Mouse (Mus musculus): ENCODE data around the gene Cdh1. TPM values are rescaled to one million over a fixed set of nuclear protein-coding genes. Genes with fewer than 3 reads are reported as not detected.

Gene Cdh1
- polyA plus RNA-seq, 1 experiment from 2014 or later: 5.6 TPM

- Histone ChIP-seq H3K4me2 (ENCODE audit: low read depth) (no peak overlapping the region), H3K4me3 (ENCODE audit: low read depth, low read length) (no peak overlapping the region), H3K4me1 (ENCODE audit: control insufficient read depth, insufficient read depth, low read length) (no peaks in the 10 kb centered on the region), H3K27me3 (ENCODE audit: control insufficient read depth, insufficient read depth, low read length) (no peaks in the 10 kb centered on the region), H3K27ac (ENCODE audit: low read depth, low read length) (no peak overlapping the region), H3K9me3 (ENCODE audit: control insufficient read depth, low read length) (no peaks in the 10 kb centered on the region), H3K36me3 (ENCODE audit: control insufficient read depth, insufficient read depth, low read length) (no peaks in the 10 kb centered on the region), H3K9ac (ENCODE audit: low read length) (no peak overlapping the region)
- ATAC-seq (ENCODE audit: insufficient read depth, low FRiP score, low TSS enrichment) (no peak), DNase-seq (ENCODE audit: low spot score) (no peak)
Observed at GRCm38 (mm10) chr8:106623954-106624353, 20.8 kb downstream of the Cdh1 start.

DNA sequence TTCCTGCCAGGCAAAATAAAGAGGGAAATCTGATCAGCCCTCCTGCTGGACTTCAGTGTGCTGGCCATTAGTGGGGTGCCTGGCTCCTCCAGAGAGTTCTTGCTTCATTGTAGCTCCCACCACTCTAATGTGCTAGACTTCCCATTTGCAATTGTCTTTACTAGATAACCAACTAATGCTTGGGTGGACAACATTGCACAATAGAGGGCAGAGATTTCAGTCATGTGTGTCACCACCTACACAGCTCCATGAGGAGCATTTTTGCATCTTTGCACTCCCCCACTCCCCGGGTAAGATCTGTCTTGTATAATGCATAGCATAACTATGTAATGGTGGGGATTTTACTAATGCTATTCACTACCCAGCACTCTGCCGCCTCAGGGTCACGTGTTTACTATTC lies 21.6 kb downstream of the Cdh1 start:
- WGBS: 90% methylated on average over 3 of the region's 3 CpGs

DNA sequence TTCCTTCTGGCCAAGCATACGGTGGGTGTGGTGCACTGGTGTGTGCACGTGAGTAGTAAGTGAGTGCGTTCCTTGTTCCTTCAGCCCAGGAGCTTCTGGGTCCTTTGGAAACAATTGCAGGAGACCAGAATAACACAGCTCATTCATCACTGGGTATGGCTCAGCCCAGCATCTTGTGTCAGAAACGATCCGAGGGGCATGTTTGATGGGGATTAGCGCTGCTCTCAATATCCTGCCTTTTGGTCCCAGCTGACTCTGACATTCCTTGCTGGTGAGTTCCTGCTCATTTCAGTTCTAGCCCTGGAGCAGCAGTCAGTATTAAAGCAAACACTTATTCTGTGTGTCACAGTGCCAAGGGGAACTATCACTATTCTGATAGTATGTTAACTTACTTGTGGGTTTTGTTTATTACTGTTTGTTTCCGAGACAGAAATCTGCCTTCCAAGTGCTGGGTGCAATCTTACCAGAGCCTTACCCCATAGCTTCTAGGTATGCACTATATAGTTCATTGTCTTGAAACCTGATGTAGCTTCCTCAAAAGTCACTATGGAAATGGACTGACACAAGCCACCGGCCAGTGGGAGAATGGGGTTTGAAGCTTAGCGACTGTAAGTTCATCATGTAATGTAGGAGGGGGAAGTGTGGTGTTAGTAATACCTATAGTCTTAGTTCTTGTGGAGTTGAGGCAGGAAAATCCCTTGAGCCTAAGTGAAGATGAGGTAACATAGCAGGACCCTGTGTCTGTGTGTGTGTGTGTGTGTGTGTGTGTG lies 23.1 kb downstream of the Cdh1 start:
- ATAC-seq (ENCODE audit: insufficient read depth, low FRiP score, low TSS enrichment) (no peak), DNase-seq (ENCODE audit: low spot score) (no peak)
- WGBS: 81% methylated on average over 9 of the region's 9 CpGs
- Histone ChIP-seq H3K9me3 (ENCODE audit: control insufficient read depth, low read length) (no peaks in the 10 kb centered on the region), H3K27ac (ENCODE audit: low read depth, low read length) (no peak overlapping the region), H3K4me2 (ENCODE audit: low read depth) (no peak overlapping the region), H3K4me3 (ENCODE audit: low read depth, low read length) (no peak overlapping the region), H3K27me3 (ENCODE audit: control insufficient read depth, insufficient read depth, low read length) (no peaks in the 10 kb centered on the region), H3K4me1 (ENCODE audit: control insufficient read depth, insufficient read depth, low read length) (no peaks in the 10 kb centered on the region), H3K9ac (ENCODE audit: low read length) (no peak overlapping the region), H3K36me3 (ENCODE audit: control insufficient read depth, insufficient read depth, low read length) (no peaks in the 10 kb centered on the region)

More for the DNA sequence above, 21.6 kb downstream of the Cdh1 start:
- ATAC-seq (ENCODE audit: insufficient read depth, low FRiP score, low TSS enrichment) (no peak), DNase-seq (ENCODE audit: low spot score) (no peak)
- H3K36me3 ChIP-seq (ENCODE audit: control insufficient read depth, insufficient read depth, low read length): no peaks in the 10 kb centered on the region
- H3K9me3 ChIP-seq (ENCODE audit: control insufficient read depth, low read length): no peaks in the 10 kb centered on the region
- H3K4me2 ChIP-seq (ENCODE audit: low read depth): no peak overlapping the region
- no peak overlapping the region for H3K4me3 ChIP-seq (ENCODE audit: low read depth, low read length)
- H3K4me1 ChIP-seq (ENCODE audit: control insufficient read depth, insufficient read depth, low read length): no peaks in the 10 kb centered on the region
- no peaks in the 10 kb centered on the region for H3K27me3 ChIP-seq (ENCODE audit: control insufficient read depth, insufficient read depth, low read length)
- H3K9ac ChIP-seq (ENCODE audit: low read length): no peak overlapping the region
- H3K27ac ChIP-seq (ENCODE audit: low read depth, low read length): no peak overlapping the region

DNA sequence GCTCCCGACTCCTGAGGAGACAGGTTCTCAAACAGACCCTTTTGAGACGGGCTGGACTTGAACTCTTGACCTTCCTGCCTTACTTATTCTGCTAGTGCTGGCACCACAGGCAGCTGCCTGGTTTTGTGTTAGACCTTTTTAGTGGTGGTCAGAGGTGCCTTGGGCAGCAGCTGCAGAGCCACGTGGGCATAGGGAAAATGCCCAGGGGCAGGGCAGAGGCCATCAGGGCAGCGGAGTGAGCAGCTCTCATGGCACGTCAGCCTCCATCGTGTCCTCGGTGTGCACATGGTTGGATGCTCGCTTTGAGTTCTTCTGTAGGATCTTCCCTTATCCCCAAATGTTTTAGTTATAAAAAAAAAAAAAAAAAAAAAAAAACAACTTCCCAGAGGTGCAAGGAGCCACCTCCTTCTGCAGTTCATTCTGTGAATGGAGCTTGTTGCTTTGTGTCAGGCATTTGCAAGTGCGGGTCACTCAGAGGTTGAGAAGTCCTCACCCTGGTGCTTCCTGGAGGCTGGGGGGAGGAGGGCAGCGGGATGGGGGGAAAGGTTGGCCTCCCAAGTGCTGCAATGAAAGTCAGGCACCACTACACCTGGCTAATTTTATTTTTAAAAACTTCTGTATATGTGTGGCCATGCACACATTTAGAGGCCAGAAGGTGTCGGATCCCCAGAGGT lies 25.3 kb downstream of the Cdh1 start:
- Histone ChIP-seq H3K27ac (ENCODE audit: low read depth, low read length) (no peak overlapping the region), H3K4me2 (ENCODE audit: low read depth) (no peak overlapping the region), H3K9me3 (ENCODE audit: control insufficient read depth, low read length) (no peaks in the 10 kb centered on the region), H3K9ac (ENCODE audit: low read length) (no peak overlapping the region), H3K4me1 (ENCODE audit: control insufficient read depth, insufficient read depth, low read length) (no peaks in the 10 kb centered on the region), H3K4me3 (ENCODE audit: low read depth, low read length) (no peak overlapping the region), H3K36me3 (ENCODE audit: control insufficient read depth, insufficient read depth, low read length) (no peaks in the 10 kb centered on the region), H3K27me3 (ENCODE audit: control insufficient read depth, insufficient read depth, low read length) (no peaks in the 10 kb centered on the region)
- WGBS: 79% methylated on average over 11 of the region's 11 CpGs
- ATAC-seq (ENCODE audit: insufficient read depth, low FRiP score, low TSS enrichment) (no peak), DNase-seq (ENCODE audit: low spot score) (no peak)

DNA sequence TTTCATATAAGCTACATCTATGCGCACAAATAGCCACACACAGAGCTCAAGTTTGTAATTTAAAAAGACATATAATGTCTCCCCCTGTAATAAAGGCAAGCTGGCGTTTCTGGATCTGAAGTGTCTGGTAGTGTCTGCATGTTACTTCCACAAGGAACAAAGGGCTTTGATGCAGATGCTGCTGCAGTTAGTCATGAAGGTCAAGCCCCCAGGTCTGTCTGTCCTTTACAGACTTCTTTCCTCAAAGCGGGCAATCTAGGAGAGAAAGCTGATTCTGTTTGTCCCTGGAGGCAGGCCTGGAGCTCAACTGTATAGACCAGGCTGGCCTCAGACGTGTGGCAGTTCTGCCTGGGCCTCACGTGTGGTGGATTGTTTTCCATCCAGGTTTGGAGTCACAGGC lies 26.3 kb downstream of the Cdh1 start:
- Histone ChIP-seq H3K4me1 (ENCODE audit: control insufficient read depth, insufficient read depth, low read length) (no peaks in the 10 kb centered on the region), H3K36me3 (ENCODE audit: control insufficient read depth, insufficient read depth, low read length) (no peaks in the 10 kb centered on the region), H3K9ac (ENCODE audit: low read length) (no peak overlapping the region), H3K4me3 (ENCODE audit: low read depth, low read length) (no peak overlapping the region), H3K9me3 (ENCODE audit: control insufficient read depth, low read length) (no peaks in the 10 kb centered on the region), H3K4me2 (ENCODE audit: low read depth) (no peak overlapping the region), H3K27ac (ENCODE audit: low read depth, low read length) (no peak overlapping the region), H3K27me3 (ENCODE audit: control insufficient read depth, insufficient read depth, low read length) (no peaks in the 10 kb centered on the region)
- ATAC-seq (ENCODE audit: insufficient read depth, low FRiP score, low TSS enrichment) (no peak), DNase-seq (ENCODE audit: low spot score) (no peak)
- WGBS: 66% methylated on average over 5 of the region's 5 CpGs

DNA sequence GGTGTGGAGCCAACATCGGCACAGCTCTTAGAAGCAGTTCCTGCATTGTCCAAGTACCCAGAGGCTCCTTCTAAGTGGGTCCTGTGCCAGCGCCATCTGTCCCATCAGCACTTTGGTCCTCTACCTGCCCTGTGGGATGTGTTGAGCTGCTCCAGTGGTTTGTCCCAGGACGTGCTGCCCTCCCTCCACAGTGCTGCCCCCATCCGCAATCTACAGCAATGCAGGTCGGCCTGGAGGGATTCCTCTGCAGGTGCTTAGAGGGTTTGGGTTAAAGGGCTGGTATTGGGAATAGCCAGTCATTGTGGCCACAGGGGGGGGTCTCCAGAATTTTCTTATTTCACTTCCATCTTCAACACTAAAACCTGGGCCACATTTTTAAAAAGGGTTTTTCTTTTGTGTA lies 28.8 kb downstream of the Cdh1 start:
- DNase-seq (ENCODE audit: low spot score) (no peak), ATAC-seq (ENCODE audit: insufficient read depth, low FRiP score, low TSS enrichment) (no peak)
- H3K4me2 ChIP-seq (ENCODE audit: low read depth): no peak overlapping the region
- 47% methylated on average over 5 of the region's 5 CpGs for WGBS
- no peak overlapping the region for H3K27ac ChIP-seq (ENCODE audit: low read depth, low read length)
- H3K9ac ChIP-seq (ENCODE audit: low read length): no peak overlapping the region
- no peaks in the 10 kb centered on the region for H3K36me3 ChIP-seq (ENCODE audit: control insufficient read depth, insufficient read depth, low read length)
- H3K9me3 ChIP-seq (ENCODE audit: control insufficient read depth, low read length): no peaks in the 10 kb centered on the region
- H3K4me3 ChIP-seq (ENCODE audit: low read depth, low read length): no peak overlapping the region
- no peaks in the 10 kb centered on the region for H3K4me1 ChIP-seq (ENCODE audit: control insufficient read depth, insufficient read depth, low read length)
- no peaks in the 10 kb centered on the region for H3K27me3 ChIP-seq (ENCODE audit: control insufficient read depth, insufficient read depth, low read length)

DNA sequence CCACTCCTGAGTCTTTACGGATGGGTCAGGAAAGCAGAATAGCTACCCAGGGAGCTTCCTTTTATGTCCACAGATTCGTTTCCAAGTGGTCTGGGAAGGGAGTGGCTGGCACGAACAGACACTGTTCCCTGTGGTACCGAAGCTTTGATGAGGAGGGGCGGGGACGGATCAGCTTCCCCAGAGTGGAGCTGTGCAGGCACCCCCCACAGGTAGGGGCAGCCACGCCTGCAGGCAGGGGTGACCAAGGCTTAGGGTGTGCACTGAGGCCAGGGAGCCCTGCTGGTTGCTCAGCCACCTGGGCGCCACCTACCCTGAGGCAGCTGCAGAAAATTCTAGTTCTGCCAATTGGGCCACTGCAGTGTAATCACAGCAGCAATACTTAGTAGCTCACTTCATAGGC lies 29.5 kb downstream of the Cdh1 start:
- no peaks in the 10 kb centered on the region for H3K4me1 ChIP-seq (ENCODE audit: control insufficient read depth, insufficient read depth, low read length)
- 17% methylated on average over 8 of the region's 8 CpGs for WGBS
- ATAC-seq (ENCODE audit: insufficient read depth, low FRiP score, low TSS enrichment) (no peak), DNase-seq (ENCODE audit: low spot score) (no peak)
- no peak overlapping the region for H3K4me3 ChIP-seq (ENCODE audit: low read depth, low read length)
- no peak overlapping the region for H3K9ac ChIP-seq (ENCODE audit: low read length)
- H3K9me3 ChIP-seq (ENCODE audit: control insufficient read depth, low read length): no peaks in the 10 kb centered on the region
- H3K27me3 ChIP-seq (ENCODE audit: control insufficient read depth, insufficient read depth, low read length): no peaks in the 10 kb centered on the region
- H3K4me2 ChIP-seq (ENCODE audit: low read depth): no peak overlapping the region
- H3K36me3 ChIP-seq (ENCODE audit: control insufficient read depth, insufficient read depth, low read length): no peaks in the 10 kb centered on the region
- H3K27ac ChIP-seq (ENCODE audit: low read depth, low read length): no peak overlapping the region

DNA sequence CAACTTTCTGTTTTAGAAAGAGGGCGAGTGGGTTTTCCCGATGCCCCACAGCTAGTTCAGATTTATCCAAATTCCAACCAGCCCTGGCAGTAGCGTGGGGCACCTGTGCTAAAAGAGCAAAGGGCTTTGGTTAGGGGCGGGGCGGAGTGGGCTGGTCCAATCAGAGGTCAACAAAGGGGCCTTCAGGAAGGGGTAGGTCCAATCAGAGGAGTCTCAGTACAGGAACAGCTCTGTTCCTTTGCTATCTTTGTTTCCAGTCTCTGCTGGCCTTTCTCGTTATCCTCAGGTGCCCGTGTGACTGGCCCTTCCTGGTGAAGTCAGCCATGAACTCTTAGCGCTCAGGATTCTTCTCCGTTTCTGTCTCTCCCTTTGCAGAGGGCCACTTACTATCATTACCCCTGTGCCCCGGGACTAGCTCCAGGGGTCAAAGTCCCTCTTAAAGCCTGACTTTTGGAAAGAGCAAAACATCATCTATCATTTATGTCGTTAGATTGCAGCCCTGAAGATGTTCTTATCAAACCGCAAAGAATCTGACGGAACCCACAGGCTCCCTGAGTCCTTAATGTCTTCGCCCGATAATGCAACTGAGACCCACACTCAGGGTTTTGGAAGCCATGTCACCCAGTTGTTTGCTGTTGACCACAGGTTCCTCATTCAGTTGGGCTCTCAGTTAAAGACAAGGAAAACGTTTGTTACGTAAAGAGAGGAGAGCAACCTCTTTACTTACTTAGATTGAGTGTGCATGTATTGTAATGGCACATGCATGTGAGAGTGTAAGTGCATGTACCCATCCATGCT lies 30.4 kb downstream of the Cdh1 start:
- Histone ChIP-seq H3K4me2 (ENCODE audit: low read depth) (no peak overlapping the region), H3K27me3 (ENCODE audit: control insufficient read depth, insufficient read depth, low read length) (no peaks in the 10 kb centered on the region), H3K4me3 (ENCODE audit: low read depth, low read length) (no peak overlapping the region), H3K4me1 (ENCODE audit: control insufficient read depth, insufficient read depth, low read length) (no peaks in the 10 kb centered on the region), H3K9ac (ENCODE audit: low read length) (no peak overlapping the region), H3K27ac (ENCODE audit: low read depth, low read length) (no peak overlapping the region), H3K36me3 (ENCODE audit: control insufficient read depth, insufficient read depth, low read length) (no peaks in the 10 kb centered on the region), H3K9me3 (ENCODE audit: control insufficient read depth, low read length) (no peaks in the 10 kb centered on the region)
- DNase-seq (ENCODE audit: low spot score) (no peak), ATAC-seq (ENCODE audit: insufficient read depth, low FRiP score, low TSS enrichment) (no peak)
- WGBS: 73% methylated on average over 17 of the region's 17 CpGs
